Mouse (Mus musculus) neural tube, embryonic 15.5 days (tissue): ENCODE results near the gene Plac8. TPM values are rescaled to one million over a fixed set of nuclear protein-coding genes. Genes with fewer than 3 reads are reported as not detected.

Experiments used
- ATAC-seq: fragments of 200-750 bp; cut with Nextera tagmentation; 2 replicates; pipeline ENCODE4 v1.8.0; 2017; ENCODE audit warnings: mild to moderate bottlenecking, moderate TSS enrichment, moderate library complexity; ENCODE audit not compliant: low FRiP score
- H3K27ac ChIP-seq: fragments of 300-500 bp; sonication (generic); replicated peaks from 2 replicates; pipeline ENCODE4 v1.5.1; 2015; ENCODE audit warnings: mild to moderate bottlenecking, inconsistent platforms
- H3K27me3 ChIP-seq: fragments of 300-500 bp; sonication (generic); replicated peaks from 2 replicates; pipeline ENCODE4 v1.6.1; 2015; ENCODE audit warnings: inconsistent platforms
- H3K36me3 ChIP-seq: fragments of 300-500 bp; sonication (generic); 2 replicates; pipeline ENCODE4 v1.6.1; 2015; ENCODE audit warnings: inconsistent platforms
- H3K4me1 ChIP-seq: fragments of 300-500 bp; sonication (generic); 2 replicates; pipeline ENCODE4 v1.6.1; 2015; ENCODE audit warnings: inconsistent platforms
- H3K4me2 ChIP-seq: fragments of 300-500 bp; sonication (generic); 2 replicates; pipeline ENCODE4 v1.6.1; 2015; ENCODE audit warnings: inconsistent platforms, mild to moderate bottlenecking, moderate library complexity
- H3K4me3 ChIP-seq: fragments of 300-500 bp; sonication (generic); replicated peaks from 2 replicates; pipeline ENCODE4 v1.5.1; 2015; ENCODE audit warnings: mild to moderate bottlenecking, inconsistent platforms
- H3K9ac ChIP-seq: fragments of 300-500 bp; sonication (generic); replicated peaks from 2 replicates; pipeline ENCODE4 v1.6.1; 2015; ENCODE audit warnings: mild to moderate bottlenecking, inconsistent platforms
- H3K9me3 ChIP-seq: fragments of 300-500 bp; sonication (generic); replicated peaks from 2 replicates; pipeline ENCODE4 v1.6.1; 2016; ENCODE audit warnings: inconsistent platforms
- WGBS: fragments of 180-500 bp; shearing (Covaris S2); methylation state at CpG from one replicate; pipeline ENCODE4 v1.1.7; 2015; ENCODE audit warnings: mixed read lengths; 5-methylcytosine and 5-hydroxymethylcytosine counted together
- polyA plus RNA-seq: library from polyadenylated mRNA; unstranded; fragments of >200 nt; fragmentation: Nextera tagmentation; extraction: Ambion mirVana; gene quantifications from 2 replicates; pipeline ENCODE4 v1.2.1, GENCODE M21; 2015

Plac8 gene
- polyA plus RNA-seq, 1 experiment from 2014 or later: 0.78 TPM

DNA sequence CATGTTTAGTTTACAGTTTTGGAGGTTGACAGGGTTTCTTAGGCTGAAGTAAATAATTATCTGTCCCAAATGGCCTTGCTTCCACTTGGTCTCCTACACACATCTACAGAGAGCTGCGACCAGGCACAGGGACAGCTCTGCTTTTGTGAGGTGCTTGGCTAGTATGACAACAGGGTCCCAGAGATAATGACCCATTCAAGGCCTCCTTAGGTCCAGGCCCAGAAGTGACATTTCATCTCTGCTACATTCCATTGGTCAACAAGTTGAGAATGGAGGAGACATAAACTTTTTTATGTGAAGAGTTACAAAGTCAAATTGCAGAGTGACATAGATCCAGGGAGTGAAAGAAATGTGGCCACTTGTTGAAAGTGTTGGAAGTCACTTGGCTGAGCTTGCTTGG is 48.7 kb downstream of the Plac8 start:
- H3K27me3 ChIP-seq: no peaks in the 10 kb centered on the region

GRCm38 (mm10) chr5:100520223-100520622 is 51.8 kb downstream of the Plac8 start:
- Histone ChIP-seq H3K4me3 (no peak overlapping the region), H3K4me2 (peak overlapping the region; percentile 20; the same call in 1 of the 2 replicates), H3K36me3 (no peaks in the 10 kb centered on the region), H3K4me1 (peaks cover 24% of the 10 kb centered on the region), H3K27ac (no peak overlapping the region), H3K9me3 (no peaks in the 10 kb centered on the region), H3K27me3 (no peaks in the 10 kb centered on the region; the same call in 1 of the 2 replicates), H3K9ac (no peak overlapping the region)
- no peak for ATAC-seq
- whole genome bisulfite sequencing: 91% methylated on average over 2 of the region's 2 CpGs

More for the DNA sequence above, 48.7 kb downstream of the Plac8 start:
- no peak overlapping the region for H3K4me2 ChIP-seq
- H3K9ac ChIP-seq: no peak overlapping the region
- H3K9me3 ChIP-seq: no peaks in the 10 kb centered on the region
- peaks cover under 1% of the 10 kb centered on the region; the same call in 1 of the 2 replicates for H3K36me3 ChIP-seq
- no peak for ATAC-seq
- no peak overlapping the region for H3K4me3 ChIP-seq
- 100% methylated on average over 1 of the region's 1 CpGs for WGBS
- no peak overlapping the region for H3K27ac ChIP-seq
- peaks cover 20% of the 10 kb centered on the region for H3K4me1 ChIP-seq

DNA sequence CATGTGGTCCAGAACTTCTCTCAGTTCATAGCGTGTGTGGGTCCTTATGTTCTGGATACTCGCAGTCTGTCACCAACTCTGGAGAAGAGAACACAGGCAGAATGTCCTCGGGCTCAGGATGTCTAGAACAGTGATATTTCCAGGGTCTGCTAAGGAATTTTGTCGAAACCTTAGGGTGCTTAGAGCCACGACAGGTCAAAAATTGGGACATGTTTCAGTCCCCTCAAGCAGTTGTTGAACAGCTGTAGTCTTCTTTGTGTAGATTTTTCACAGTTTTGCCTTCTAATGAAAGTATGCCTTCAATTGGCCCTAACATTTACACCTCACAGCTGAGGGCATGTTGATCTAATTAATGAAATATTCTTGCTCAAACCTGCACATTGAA is 53.0 kb downstream of the Plac8 start:
- H3K27ac ChIP-seq: peak overlapping the region; percentile 91
- 7% methylated on average over 5 of the region's 5 CpGs for WGBS
- no peaks in the 10 kb centered on the region for H3K9me3 ChIP-seq

DNA sequence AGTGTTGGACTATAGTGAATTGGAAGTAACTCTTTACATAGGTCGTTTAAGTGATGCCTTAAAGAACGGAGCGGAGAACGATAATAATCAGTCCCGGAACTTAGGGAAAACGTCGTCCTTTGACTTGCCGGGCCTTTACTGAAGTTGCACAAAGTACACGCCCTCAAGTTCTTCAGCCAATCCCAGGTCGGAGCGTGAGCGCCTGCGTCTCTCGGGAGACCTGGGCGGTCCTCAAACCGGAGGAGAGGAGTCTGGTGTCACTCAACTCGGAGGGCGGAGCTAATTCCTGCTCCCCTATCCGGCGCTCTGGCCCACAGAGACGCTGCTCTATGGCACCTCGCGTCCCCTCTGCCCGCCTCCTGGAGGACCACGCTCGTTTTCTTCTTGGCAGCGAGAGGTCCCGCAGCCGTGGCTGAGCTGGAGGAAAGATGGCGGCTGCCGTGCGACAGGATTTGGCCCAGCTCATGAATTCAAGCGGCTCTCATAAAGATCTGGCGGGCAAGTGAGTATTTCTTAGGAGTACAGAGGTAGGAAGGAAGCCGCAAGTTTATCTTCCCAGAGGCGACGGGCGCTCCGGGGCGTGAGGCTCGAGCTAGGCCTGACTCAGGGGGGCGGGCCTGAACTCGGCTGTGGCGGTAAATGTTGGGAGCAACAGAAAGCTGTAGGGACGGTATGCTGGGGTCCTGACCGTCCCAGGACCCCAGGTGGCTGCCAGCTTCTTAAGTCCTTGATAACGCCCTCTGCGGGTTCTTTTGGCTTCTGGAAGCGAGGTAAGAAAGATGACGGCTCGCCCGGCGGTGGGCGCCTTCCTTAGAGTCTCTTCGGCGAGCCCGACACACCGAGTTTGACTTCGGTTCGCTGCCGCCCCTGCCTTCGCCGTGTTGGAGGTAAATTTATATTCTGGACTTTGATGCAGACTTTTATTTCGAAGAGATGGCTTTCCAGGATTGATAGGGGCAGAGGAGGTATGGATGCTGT is 53.7 kb downstream of the Plac8 start, which contains the start of gene Cops4:
Gene Cops4, plus strand, starts transcription at position 261 of the 978 bp plus-strand sequence.
- H3K4me1 ChIP-seq: peaks cover 24% of the 10 kb centered on the region
- peak; percentile 100 for ATAC-seq
- WGBS: under 1% methylated on average over 64 of the region's 64 CpGs
- H3K27me3 ChIP-seq: peaks cover 8% of the 10 kb centered on the region; the same call in 1 of the 2 replicates
- peak within 1 kb of the TSS; percentile 77 for H3K9ac ChIP-seq
- H3K4me2 ChIP-seq: peak within 1 kb of the TSS; percentile 82
- no peaks in the 10 kb centered on the region for H3K36me3 ChIP-seq
- H3K4me3 ChIP-seq: peak within 1 kb of the TSS; percentile 83
- peak within 1 kb of the TSS; percentile 91 for H3K27ac ChIP-seq
- no peaks in the 10 kb centered on the region for H3K9me3 ChIP-seq

More for the DNA sequence above, 53.0 kb downstream of the Plac8 start:
- peak overlapping the region; percentile 83 for H3K4me3 ChIP-seq
- H3K4me1 ChIP-seq: peaks cover 24% of the 10 kb centered on the region
- H3K27me3 ChIP-seq: peaks cover 8% of the 10 kb centered on the region; the same call in 1 of the 2 replicates
- no peaks in the 10 kb centered on the region for H3K36me3 ChIP-seq
- ATAC-seq: peak; percentile 12; the same call in 1 of the 2 replicates
- peak overlapping the region; percentile 82 for H3K4me2 ChIP-seq
- H3K9ac ChIP-seq: peak overlapping the region; percentile 77

- H3K4me3 ChIP-seq: no peak overlapping the region
- H3K27ac ChIP-seq: no peak overlapping the region
- H3K36me3 ChIP-seq: no peaks in the 10 kb centered on the region
- H3K9me3 ChIP-seq: no peaks in the 10 kb centered on the region
- ATAC-seq: no peak
- H3K9ac ChIP-seq: no peak overlapping the region
- peaks cover 2% of the 10 kb centered on the region for H3K4me1 ChIP-seq
- H3K4me2 ChIP-seq: no peak overlapping the region
- peaks cover 8% of the 10 kb centered on the region; the same call in 1 of the 2 replicates for H3K27me3 ChIP-seq
Measured at GRCm38 (mm10) chr5:100512576-100512975, 59.5 kb downstream of the Plac8 start.

DNA sequence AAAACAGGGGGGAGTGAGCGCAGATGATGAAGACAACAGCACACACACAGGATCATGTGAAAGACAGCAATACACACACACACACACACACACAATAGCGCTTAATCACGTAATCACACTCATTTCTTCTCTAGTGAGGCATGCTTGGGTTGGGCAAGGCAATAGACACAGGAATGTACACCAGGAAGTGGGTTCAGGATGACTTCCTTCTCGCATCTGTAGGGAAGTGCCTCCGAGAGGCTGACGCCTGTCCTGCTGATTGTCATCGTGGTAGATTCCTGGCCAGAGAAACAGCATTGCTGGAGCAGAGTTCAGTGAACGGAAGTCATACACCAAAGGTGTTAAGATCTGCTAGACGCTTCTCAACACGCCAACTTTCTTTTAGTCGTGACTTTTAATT is 62.8 kb downstream of the Plac8 start:
- Histone ChIP-seq H3K4me1 (no peaks in the 10 kb centered on the region), H3K27me3 (peaks cover under 1% of the 10 kb centered on the region; the same call in 1 of the 2 replicates), H3K9me3 (no peaks in the 10 kb centered on the region), H3K4me3 (no peak overlapping the region), H3K9ac (no peak overlapping the region), H3K4me2 (no peak overlapping the region), H3K27ac (no peak overlapping the region), H3K36me3 (no peaks in the 10 kb centered on the region)
- ATAC-seq: no peak
- 77% methylated on average over 11 of the region's 11 CpGs for WGBS

Other genes starting within 250 kb of the Plac8 start
- 89.5 and 105 TPM in 2 replicates for gene Sec31a, start 156.0 kb downstream of the Plac8 start, polyA plus RNA-seq
- gene Lin54, start 71.6 kb downstream of the Plac8 start, polyA plus RNA-seq: 6.0 and 7.5 TPM in 2 replicates
- 177 and 183 TPM in 2 replicates for gene Cops4, start 53.9 kb downstream of the Plac8 start, polyA plus RNA-seq
- 52.7 and 56.9 TPM in 2 replicates for gene Coq2, start 102.9 kb upstream of the Plac8 start, polyA plus RNA-seq
- 0.74 and 1.8 TPM in 2 replicates for gene Hpse, start 147.5 kb upstream of the Plac8 start, polyA plus RNA-seq
- 14.1 and 19.5 TPM in 2 replicates for gene Helq, start 226.4 kb upstream of the Plac8 start, polyA plus RNA-seq
- 160 TPM in 2 replicates for gene Mrps18c, start 226.4 kb upstream of the Plac8 start, polyA plus RNA-seq
- gene Abraxas1, start 248.7 kb upstream of the Plac8 start, polyA plus RNA-seq: 13.5 and 17.1 TPM in 2 replicates